Mouse (Mus musculus) gastrocnemius, postnatal 10 days (tissue): ENCODE results near the gene Xkr8. TPM values are rescaled to one million over a fixed set of nuclear protein-coding genes. Genes with fewer than 3 reads are reported as not detected.
"Not testable (repeated sequence)": the region's sequence is repeated elsewhere in the genome, so short reads cannot be mapped to it uniquely, and the experiment has no call there.

Source experiments
- DNase-seq: peaks from one replicate; pipeline ENCODE4 v3.0.0; 2021; ENCODE audit warnings: mixed read lengths
- long read RNA-seq, 2 experiments: library from polyadenylated mRNA; stranded (forward); transcript quantifications; one replicate each; pipeline ENCODE4 v2.0.0; 2021
- total RNA-seq, 2 experiments: library from RNA; stranded (reverse); gene quantifications; 2 replicates each; pipeline ENCODE4 v1.2.3; 2021

The Xkr8 gene
- total RNA-seq = 1 to 10 TPM; 2.3 to 2.6 TPM
- long read RNA-seq, experiment 1, full-length matches to known transcripts = 3 of 4 reads
- long read RNA-seq, experiment 1, partial matches to known transcripts = 0 of 4 reads
- long read RNA-seq, experiment 1, other reads (novel, unspliced or antisense) = 1 of 4 reads
- long read RNA-seq, experiment 2, full-length matches to known transcripts = 5 of 5 reads
- long read RNA-seq, experiment 2, partial matches to known transcripts = 0 of 5 reads
- long read RNA-seq, experiment 2, other reads (novel, unspliced or antisense) = 0 of 5 reads

- DNase-seq = peak; percentile 95
Measured at GRCm38 (mm10) chr4:132732148-132732684, at the start of gene Xkr8. TSS of gene Xkr8 (minus strand) at chr4:132732546.

- DNase-seq = no peak
Measured at GRCm38 (mm10) chr4:132780288-132780687, 47.9 kb upstream of the Xkr8 start.

- DNase-seq = no peak
Measured at GRCm38 (mm10) chr4:132778562-132779201, 46.3 kb upstream of the Xkr8 start.

- DNase-seq = peak; percentile 66
Measured at GRCm38 (mm10) chr4:132776764-132777163, 44.4 kb upstream of the Xkr8 start.

- no peak for DNase-seq
Measured at GRCm38 (mm10) chr4:132774905-132775304, 42.6 kb upstream of the Xkr8 start.

GRCm38 (mm10) chr4:132771776-132772175, 39.4 kb upstream of the Xkr8 start:
- DNase-seq = no peak

GRCm38 (mm10) chr4:132767914-132768876, 35.8 kb upstream of the Xkr8 start, which contains the start of gene Rpa2:
TSS of gene Rpa2 (plus strand) at chr4:132768332.
- DNase-seq = peak; percentile 98

GRCm38 (mm10) chr4:132763125-132763524, 30.8 kb upstream of the Xkr8 start:
- DNase-seq = not testable (repeated sequence)

GRCm38 (mm10) chr4:132762602-132763001, 30.3 kb upstream of the Xkr8 start:
- DNase-seq = no peak

- no peak for DNase-seq
Measured at GRCm38 (mm10) chr4:132760296-132760695, 27.9 kb upstream of the Xkr8 start.

- DNase-seq = no peak
Measured at GRCm38 (mm10) chr4:132757633-132758351, 25.4 kb upstream of the Xkr8 start.

- peak; percentile 67 for DNase-seq
Measured at GRCm38 (mm10) chr4:132756974-132757373, 24.6 kb upstream of the Xkr8 start, which contains the start of gene Smpdl3b. TSS of gene Smpdl3b (minus strand) at chr4:132757252.

GRCm38 (mm10) chr4:132752992-132753391, 20.6 kb upstream of the Xkr8 start:
- no peak for DNase-seq

GRCm38 (mm10) chr4:132749258-132749982, 17.1 kb upstream of the Xkr8 start:
- DNase-seq = no peak

GRCm38 (mm10) chr4:132748778-132749177, 16.4 kb upstream of the Xkr8 start:
- no peak for DNase-seq

GRCm38 (mm10) chr4:132747664-132748259, 15.4 kb upstream of the Xkr8 start:
- DNase-seq = no peak

GRCm38 (mm10) chr4:132746911-132747517, 14.7 kb upstream of the Xkr8 start:
- DNase-seq = no peak

- no peak for DNase-seq
Measured at GRCm38 (mm10) chr4:132743992-132744911, 11.9 kb upstream of the Xkr8 start.

GRCm38 (mm10) chr4:132741491-132741890, 9.1 kb upstream of the Xkr8 start:
- DNase-seq = no peak
